Mouse (Mus musculus) myocyte (in vitro differentiated cells): Measurements from ENCODE around the gene Olfr279. TPM values are rescaled to one million over a fixed set of nuclear protein-coding genes. Genes with fewer than 3 reads are reported as not detected.
A peak's percentile ranks its signal among the peaks of the same experiment; 100 is the strongest.
"Not testable (repeated sequence)": the region's sequence is repeated elsewhere in the genome, so short reads cannot be mapped to it uniquely, and the experiment has no call there.

Experiments
- H3K27me3 ChIP-seq: one replicate; pipeline ENCODE4 v1.6.1; 2011; ENCODE audit not compliant: control insufficient read depth, insufficient read depth, insufficient read length
- H3K36me3 ChIP-seq: one replicate; pipeline ENCODE4 v1.6.1; 2011; ENCODE audit not compliant: control insufficient read depth, insufficient read depth
- H3K4me2 ChIP-seq: one replicate; pipeline ENCODE4 v1.6.1; 2011; ENCODE audit warnings: low read depth, control low read depth
- H3K4me3 ChIP-seq: one replicate; pipeline ENCODE4 v1.5.1; 2011; ENCODE audit warnings: mild to moderate bottlenecking, control low read depth, moderate library complexity
- H3K79me2 ChIP-seq: one replicate; pipeline ENCODE4 v1.6.1; 2011; ENCODE audit not compliant: control insufficient read depth, insufficient read depth
- H3ac ChIP-seq: one replicate; pipeline ENCODE4 v1.6.1; 2011; ENCODE audit not compliant: control insufficient read depth, insufficient read length
- CEBPB ChIP-seq: IDR thresholded peaks from 2 replicates; pipeline ENCODE4 v1.6.1; 2011; ENCODE audit warnings: mild to moderate bottlenecking, moderate library complexity; ENCODE audit not compliant: poor library complexity, insufficient read depth, severe bottlenecking
- E2F4 ChIP-seq: IDR thresholded peaks from one replicate; pipeline ENCODE4 v1.6.1; 2011; ENCODE audit warnings: mild to moderate bottlenecking, control low read depth, moderate library complexity; ENCODE audit not compliant: insufficient read depth
- MAX ChIP-seq: IDR thresholded peaks from one replicate; pipeline ENCODE4 v1.6.1; 2011; ENCODE audit warnings: low read depth, mild to moderate bottlenecking, control low read depth
- MYOD1 ChIP-seq, 3 experiments: IDR thresholded peaks; one replicate each; pipeline ENCODE4 v1.6.1; 2011; ENCODE audit warnings: control low read depth in 2 of 3, low read depth in 2 of 3, mild to moderate bottlenecking in 2 of 3, moderate library complexity in 1 of 3; ENCODE audit not compliant: insufficient read length in 2 of 3, control insufficient read depth in 1 of 3
- MYOG ChIP-seq, 3 experiments: IDR thresholded peaks; one replicate each; pipeline ENCODE4 v1.6.1; 2011; ENCODE audit warnings: control low read depth in 2 of 3, low read depth in 2 of 3, mild to moderate bottlenecking in 2 of 3; ENCODE audit not compliant: insufficient read length in 2 of 3, control insufficient read depth in 1 of 3, insufficient read depth in 1 of 3
- POLR2A ChIP-seq: IDR thresholded peaks from one replicate; pipeline ENCODE4 v1.6.1; 2011; ENCODE audit warnings: low read depth, mild to moderate bottlenecking, control low read depth, moderate library complexity; ENCODE audit not compliant: insufficient read length
- POLR2AphosphoS2 ChIP-seq: IDR thresholded peaks from one replicate; pipeline ENCODE4 v1.6.1; 2011; ENCODE audit warnings: low read depth, control low read depth; ENCODE audit not compliant: insufficient read length
- REST ChIP-seq: IDR thresholded peaks from one replicate; pipeline ENCODE4 v1.6.1; 2011; ENCODE audit warnings: mild to moderate bottlenecking, control low read depth, moderate library complexity; ENCODE audit not compliant: insufficient read depth, insufficient read length
- SRF ChIP-seq: IDR thresholded peaks from one replicate; pipeline ENCODE4 v1.6.1; 2011; ENCODE audit warnings: low read depth; ENCODE audit not compliant: control insufficient read depth, insufficient read length
- TCF12 ChIP-seq: IDR thresholded peaks from one replicate; pipeline ENCODE4 v1.6.1; 2011; ENCODE audit warnings: mild to moderate bottlenecking, control low read depth; ENCODE audit not compliant: poor library complexity, insufficient read depth, severe bottlenecking
- TCF3 ChIP-seq: IDR thresholded peaks from one replicate; pipeline ENCODE4 v1.6.1; 2011; ENCODE audit warnings: low read depth, control low read depth; ENCODE audit not compliant: insufficient read length
- USF1 ChIP-seq: IDR thresholded peaks from one replicate; pipeline ENCODE4 v1.6.1; 2011; ENCODE audit warnings: low read depth, mild to moderate bottlenecking, control low read depth, moderate library complexity
- polyA plus RNA-seq: library from polyadenylated mRNA; unstranded; fragments of >200 nt; fragmentation: generic; extraction: Trizol; gene quantifications from one replicate; pipeline ENCODE4 v1.2.1, GENCODE M21; 2012; ENCODE audit warnings: missing spikeins

The Olfr279 gene
- polyA plus RNA-seq, 1 experiment = not detected

DNA sequence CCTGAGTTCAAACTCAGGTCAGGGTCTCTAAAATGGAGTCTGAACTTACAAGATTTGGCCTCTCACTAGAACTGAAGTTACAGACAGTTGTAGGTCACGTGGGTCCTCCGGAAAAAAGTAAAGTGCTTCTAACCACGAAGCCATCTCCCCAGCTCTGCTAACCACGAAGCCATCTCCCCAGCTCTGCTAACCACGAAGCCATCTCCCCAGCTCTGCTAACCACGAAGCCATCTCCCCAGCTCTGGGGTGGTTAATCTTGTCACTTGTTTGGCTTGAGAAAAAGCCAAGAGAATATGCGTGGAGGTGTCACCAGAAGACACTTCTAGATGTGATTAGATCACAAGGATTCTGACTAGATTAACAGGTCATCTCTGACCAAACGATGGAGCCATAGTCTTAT lies 21.9 kb downstream of the Olfr279 start:
- no peak overlapping the region for H3ac ChIP-seq
- peak overlapping the region; percentile 87 for H3K4me2 ChIP-seq
- H3K79me2 ChIP-seq = no peaks in the 10 kb centered on the region
- no peak for TF ChIP-seq SRF
- TF ChIP-seq TCF3 = no peak
- peak; percentile 87 for TF ChIP-seq USF1
- no peak for TF ChIP-seq E2F4
- peaks cover 29% of the 10 kb centered on the region for H3K36me3 ChIP-seq
- no peaks in the 10 kb centered on the region for H3K27me3 ChIP-seq
- H3K4me3 ChIP-seq = no peak overlapping the region

DNA sequence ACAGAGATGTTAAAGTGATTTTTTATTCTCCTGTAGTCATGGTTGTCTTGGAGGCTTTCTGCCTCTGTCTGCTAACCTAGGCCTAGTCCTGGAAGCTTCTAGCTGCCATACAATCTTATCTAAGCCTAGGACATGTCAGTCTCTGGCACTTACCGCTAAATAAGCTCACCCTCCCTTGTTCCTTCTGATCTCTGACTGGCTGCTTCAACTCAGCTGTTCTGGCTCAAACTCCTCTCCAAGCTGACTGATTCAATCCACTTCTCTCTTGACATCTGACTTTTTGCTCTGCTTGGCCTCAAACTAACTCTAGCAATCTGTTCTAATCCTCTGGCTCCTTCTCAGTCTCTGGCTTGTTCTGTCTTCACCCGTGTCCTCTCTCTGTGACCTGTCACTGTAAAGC lies 22.6 kb downstream of the Olfr279 start:
- not testable (repeated sequence) for H3ac ChIP-seq, H3K27me3 ChIP-seq, H3K79me2 ChIP-seq, H3K4me2 ChIP-seq, H3K4me3 ChIP-seq
- H3K36me3 ChIP-seq = peaks cover 35% of the 10 kb centered on the region

DNA sequence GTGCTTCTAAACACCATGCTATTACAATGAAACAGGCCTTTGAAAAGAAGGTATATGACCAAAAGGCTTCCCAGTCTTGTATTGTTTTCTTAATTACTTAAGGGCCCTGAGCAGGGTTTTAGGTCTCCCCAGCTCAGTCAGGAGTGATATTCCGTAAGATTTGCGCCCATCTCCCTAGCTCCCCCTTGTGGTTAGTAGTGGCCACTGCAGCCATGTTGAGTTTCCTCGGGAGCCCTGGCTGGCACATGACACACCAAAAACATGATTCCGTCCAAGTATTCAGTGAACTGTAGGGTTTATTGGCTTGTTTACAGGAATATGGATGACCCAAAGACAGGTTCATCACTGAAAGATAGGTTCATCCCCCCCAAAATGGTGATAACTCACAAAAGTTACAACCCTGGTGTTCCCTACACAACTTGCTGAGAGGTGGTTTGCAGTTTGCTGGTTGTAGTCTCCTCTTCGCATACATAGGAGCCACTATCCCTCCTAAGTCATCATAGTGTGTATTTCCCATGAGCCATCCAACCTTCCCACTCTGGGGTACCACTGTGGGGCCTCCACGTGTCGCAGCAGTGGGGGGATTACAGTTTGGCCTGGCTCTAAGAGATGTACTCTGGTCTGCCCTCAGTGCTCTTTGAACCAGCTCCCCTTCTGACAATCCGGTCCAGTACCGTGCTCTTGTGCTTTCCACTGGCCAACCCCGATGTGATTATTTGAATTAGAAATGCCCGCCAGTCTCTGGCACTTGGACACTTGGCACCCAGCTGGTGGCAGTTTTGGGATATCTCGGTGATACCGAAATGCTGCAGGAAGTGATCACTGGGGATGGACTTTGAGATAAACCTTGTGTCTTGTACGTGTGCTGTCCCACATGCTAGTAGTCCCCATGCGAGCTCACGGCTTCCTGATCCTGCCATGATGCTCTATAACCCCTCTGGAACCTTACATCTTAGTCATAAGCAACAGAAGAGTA lies 25.5 kb downstream of the Olfr279 start:
- Histone ChIP-seq H3K4me2 (no peak overlapping the region), H3K79me2 (peaks cover 22% of the 10 kb centered on the region), H3K27me3 (no peaks in the 10 kb centered on the region), H3K4me3 (no peak overlapping the region), H3ac (no peak overlapping the region), H3K36me3 (peaks cover 56% of the 10 kb centered on the region)
- TF ChIP-seq TCF12 (no peak), POLR2AphosphoS2 (peak; percentile 74)

DNA sequence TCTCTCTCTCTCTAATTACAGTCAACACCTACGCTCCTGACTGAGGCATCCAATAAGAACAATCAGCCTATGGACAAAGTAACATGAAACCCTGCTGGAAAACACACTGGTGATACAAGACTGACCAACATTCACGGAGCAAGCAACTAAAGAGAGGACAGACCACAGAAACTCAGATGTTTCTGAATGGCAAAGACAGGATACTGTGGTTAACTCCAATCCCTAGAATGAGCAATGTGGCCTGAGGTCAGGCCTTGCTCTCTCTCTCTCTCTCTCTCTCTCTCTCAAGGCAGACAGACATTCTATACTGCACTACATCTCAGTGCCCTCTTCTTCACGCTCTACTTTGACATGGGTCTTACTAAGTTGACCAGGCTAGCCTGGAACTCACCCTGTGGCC lies 29.0 kb downstream of the Olfr279 start:
- Histone ChIP-seq H3K4me3 (no peak overlapping the region), H3ac (no peak overlapping the region)
- peak in 1 of 3 experiments; percentile 18 for TF ChIP-seq MYOD1 (IDR thresholded peaks at IDR 0.05; ENCODE audit: control insufficient read depth in 1 of 3, insufficient read length in 2 of 3, low read depth in 2 of 3)
- TF ChIP-seq SRF = peak; percentile 22
- TF ChIP-seq TCF3 = no peak
- peak; percentile 76 for TF ChIP-seq MAX
- no peak for TF ChIP-seq CEBPB

DNA sequence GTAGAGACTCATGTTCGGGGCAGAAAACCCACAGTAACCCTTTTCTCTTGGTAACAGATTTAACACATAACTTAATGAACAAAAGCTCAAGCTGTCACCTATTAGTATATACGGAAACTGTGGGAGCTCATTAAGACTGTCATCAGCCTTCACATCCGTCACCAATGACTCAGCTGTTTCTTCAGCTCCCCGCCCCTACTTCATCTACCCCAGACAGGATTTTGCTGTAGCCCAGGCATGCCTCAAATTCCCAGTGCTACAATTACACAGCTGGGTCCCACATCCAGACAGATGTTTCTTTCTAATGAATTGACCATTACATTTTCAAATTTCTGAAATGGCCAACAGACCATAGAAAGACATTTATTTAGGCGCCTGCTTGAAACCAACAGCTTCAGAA lies 33.9 kb downstream of the Olfr279 start:
- no peak overlapping the region for H3ac ChIP-seq
- TF ChIP-seq USF1 (no peak), MAX (no peak), MYOG (IDR thresholded peaks at IDR 0.05; ENCODE audit: control insufficient read depth in 1 of 3, insufficient read depth in 1 of 3, insufficient read length in 2 of 3, low read depth in 2 of 3) (peak in 1 of 3 experiments; percentile 31), POLR2AphosphoS2 (no peak), REST (no peak), TCF3 (no peak), MYOD1 (IDR thresholded peaks at IDR 0.05; ENCODE audit: control insufficient read depth in 1 of 3, insufficient read length in 2 of 3, low read depth in 2 of 3) (peak in 1 of 3 experiments; percentile 14), TCF12 (peak; percentile 12), SRF (no peak), CEBPB (0 out of 2 replicates have a peak, but pooled peaks have one; percentile 34), POLR2A (no peak), E2F4 (no peak)
- no peak overlapping the region for H3K4me3 ChIP-seq

More for the DNA sequence above, 29.0 kb downstream of the Olfr279 start:
- peak overlapping the region; percentile 67 for H3K4me2 ChIP-seq
- peaks cover 81% of the 10 kb centered on the region for H3K36me3 ChIP-seq
- no peaks in the 10 kb centered on the region for H3K27me3 ChIP-seq
- peaks cover 58% of the 10 kb centered on the region for H3K79me2 ChIP-seq

More for the DNA sequence above, 33.9 kb downstream of the Olfr279 start:
- H3K27me3 ChIP-seq = no peaks in the 10 kb centered on the region
- H3K79me2 ChIP-seq = peaks cover 67% of the 10 kb centered on the region
- peaks cover 85% of the 10 kb centered on the region for H3K36me3 ChIP-seq
- peak overlapping the region; percentile 66 for H3K4me2 ChIP-seq
